Mouse (Mus musculus) liver, adult 2 months (tissue): ENCODE measurements around the gene Gadd45gip1.

Experiments
- CTCF ChIP-seq: fragments of 200-500 bp; IDR thresholded peaks from 2 replicates; pipeline ENCODE4 v1.5.1; 2011; ENCODE audit warnings: low read depth, low read length, control low read depth
- POLR2A ChIP-seq: fragments of 200-500 bp; IDR thresholded peaks from 2 replicates; pipeline ENCODE4 v1.6.1; 2011; ENCODE audit warnings: low read length, control low read depth; ENCODE audit not compliant: insufficient read depth; ENCODE audit errors: extremely low read depth

DNA sequence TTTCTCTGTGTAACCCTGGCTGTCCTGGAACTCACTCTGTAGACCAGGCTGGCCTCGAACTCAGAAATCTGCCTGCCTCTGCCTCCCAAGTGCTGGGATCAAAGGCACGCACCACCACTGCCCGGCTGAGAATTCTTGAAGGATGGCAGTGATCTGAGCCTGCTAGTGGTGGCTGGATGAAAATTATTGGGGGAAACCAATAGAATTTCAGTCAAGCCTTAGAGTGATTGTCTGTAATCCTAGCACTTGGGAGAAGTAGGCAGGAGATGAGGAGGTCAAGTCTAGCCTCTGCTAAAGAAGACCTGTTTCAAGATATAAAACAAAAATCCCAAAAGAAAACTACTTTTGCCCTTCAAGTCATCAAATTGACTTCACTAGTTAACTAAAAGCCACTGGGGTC, 25.1 kb downstream of the Gadd45gip1 start:
- TF ChIP-seq POLR2A (no peak), CTCF (no peak)
